Mouse (Mus musculus) hindbrain, embryonic 12.5 days (tissue): ENCODE data around the gene Atxn7l1. TPM values are rescaled to one million over a fixed set of nuclear protein-coding genes. Genes with fewer than 3 reads are reported as not detected.
A peak's percentile ranks its signal among the peaks of the same experiment; 100 is the strongest.

ENCODE experiments used
- ATAC-seq: fragments of 200-750 bp; cut with Nextera tagmentation; 2 replicates; pipeline ENCODE4 v1.8.0; 2017; ENCODE audit warnings: moderate TSS enrichment; ENCODE audit not compliant: low FRiP score
- H3K27ac ChIP-seq: fragments of 300-500 bp; sonication (generic); 2 replicates; pipeline ENCODE4 v1.5.1; 2016; ENCODE audit warnings: mild to moderate bottlenecking
- H3K27me3 ChIP-seq: fragments of 300-500 bp; sonication (generic); 2 replicates; pipeline ENCODE4 v1.6.1; 2016; ENCODE audit warnings: mild to moderate bottlenecking
- H3K36me3 ChIP-seq: fragments of 300-500 bp; sonication (generic); 2 replicates; pipeline ENCODE4 v1.6.1; 2016; ENCODE audit warnings: mild to moderate bottlenecking
- H3K4me1 ChIP-seq: fragments of 300-500 bp; sonication (generic); 2 replicates; pipeline ENCODE4 v1.6.1; 2016
- H3K4me2 ChIP-seq: fragments of 300-500 bp; sonication (generic); replicated peaks from 2 replicates; pipeline ENCODE4 v1.6.1; 2016; ENCODE audit warnings: mild to moderate bottlenecking
- H3K4me3 ChIP-seq: fragments of 300-500 bp; sonication (generic); 2 replicates; pipeline ENCODE4 v1.5.1; 2016; ENCODE audit warnings: mild to moderate bottlenecking
- H3K9ac ChIP-seq: fragments of 300-500 bp; sonication (generic); 2 replicates; pipeline ENCODE4 v1.6.1; 2016; ENCODE audit warnings: mild to moderate bottlenecking, moderate library complexity
- H3K9me3 ChIP-seq: fragments of 300-500 bp; sonication (generic); replicated peaks from 2 replicates; pipeline ENCODE4 v1.6.1; 2016; ENCODE audit warnings: mild to moderate bottlenecking
- WGBS: fragments of 180-500 bp; shearing (Covaris S2); methylation state at CpG from one replicate; pipeline ENCODE4 v1.1.7; 2016; 5-methylcytosine and 5-hydroxymethylcytosine counted together
- polyA plus RNA-seq: library from polyadenylated mRNA; unstranded; fragments of >200 nt; fragmentation: Nextera tagmentation; extraction: Ambion mirVana; gene quantifications from 2 replicates; pipeline ENCODE4 v1.2.1, GENCODE M21; 2016

Gene Atxn7l1
- polyA plus RNA-seq, 1 experiment from 2014 or later = 18.4 TPM

DNA sequence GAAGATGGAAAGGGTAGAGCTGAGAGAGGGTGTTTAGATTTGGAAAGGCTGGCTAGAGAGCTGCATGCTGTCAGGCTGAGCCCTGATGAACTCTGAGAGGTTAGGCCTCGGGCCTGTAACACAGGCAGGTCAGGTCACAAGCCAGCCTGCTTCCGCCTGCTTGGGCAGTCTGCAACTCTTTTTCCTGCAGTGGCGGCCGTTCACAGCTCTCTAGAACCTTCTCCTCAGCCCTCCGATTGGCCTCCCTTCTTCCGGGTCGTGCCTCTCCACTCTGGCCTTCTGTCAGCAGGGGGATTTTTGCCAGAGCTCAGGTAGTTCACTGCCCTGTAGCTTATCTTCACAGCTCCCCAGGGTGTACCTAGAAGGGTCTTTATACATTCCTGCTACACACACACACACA is 26.7 kb downstream of the Atxn7l1 start:
- peaks cover 39% of the 10 kb centered on the region for H3K4me1 ChIP-seq
- H3K27ac ChIP-seq = no peak overlapping the region
- H3K4me3 ChIP-seq = no peak overlapping the region
- 61% methylated on average over 7 of the region's 7 CpGs for WGBS
- H3K27me3 ChIP-seq = no peaks in the 10 kb centered on the region
- H3K9ac ChIP-seq = no peak overlapping the region
- H3K4me2 ChIP-seq = no peak overlapping the region
- no peak for ATAC-seq
- no peaks in the 10 kb centered on the region for H3K9me3 ChIP-seq
- H3K36me3 ChIP-seq = no peaks in the 10 kb centered on the region

GRCm38 (mm10) chr12:33174675-33175357 is 27.3 kb downstream of the Atxn7l1 start:
- no peaks in the 10 kb centered on the region for H3K36me3 ChIP-seq
- 66% methylated on average over 10 of the region's 10 CpGs for WGBS
- H3K27ac ChIP-seq = no peak overlapping the region
- H3K27me3 ChIP-seq = no peaks in the 10 kb centered on the region
- no peak for ATAC-seq
- no peak overlapping the region for H3K9ac ChIP-seq
- no peak overlapping the region for H3K4me3 ChIP-seq
- no peak overlapping the region for H3K4me2 ChIP-seq
- H3K9me3 ChIP-seq = no peaks in the 10 kb centered on the region
- peaks cover 39% of the 10 kb centered on the region for H3K4me1 ChIP-seq

DNA sequence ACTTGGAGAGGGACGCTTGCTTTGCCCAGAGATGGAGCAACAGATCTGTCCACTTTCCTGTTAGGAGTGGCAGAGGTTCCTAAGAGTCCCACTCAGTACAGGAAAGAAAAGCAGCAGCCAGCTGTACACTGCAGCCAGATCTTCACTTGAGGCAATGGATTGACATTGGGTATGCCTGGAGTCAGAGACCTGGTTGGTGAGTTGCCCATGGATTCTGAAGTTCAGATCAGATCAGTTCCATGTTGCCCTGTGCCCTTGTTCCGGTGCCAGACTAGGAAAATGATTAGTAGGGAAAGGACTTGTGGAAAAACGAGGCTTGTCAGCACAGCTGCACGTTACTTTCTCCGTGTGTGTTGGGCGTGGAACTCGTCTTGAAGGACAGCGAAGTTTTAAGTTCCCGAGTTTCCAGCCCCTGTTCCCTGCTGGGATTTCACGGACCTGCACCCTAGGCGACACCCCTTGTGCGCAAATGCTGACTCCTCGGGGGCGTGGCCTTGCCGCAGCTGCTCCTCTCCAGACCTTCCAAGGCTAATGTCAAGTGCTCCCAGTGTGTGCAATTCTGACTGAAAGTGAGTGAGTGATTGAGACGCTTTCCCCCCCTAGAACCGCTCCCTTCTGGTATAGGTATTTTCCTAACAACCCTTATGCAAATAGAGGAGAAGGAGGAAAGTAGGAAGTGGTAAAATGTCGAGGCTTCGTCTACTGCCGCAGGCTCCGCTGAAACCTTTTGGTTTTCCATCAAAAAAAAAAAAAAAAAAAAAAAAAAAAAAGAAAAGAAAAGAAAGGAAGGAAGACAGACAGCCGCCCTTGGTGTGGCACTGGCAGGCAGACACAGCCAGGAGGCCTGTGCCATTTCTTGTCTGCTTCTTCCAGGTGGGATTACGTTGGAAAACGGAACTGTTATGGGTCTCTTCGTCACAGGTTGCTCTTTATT is 28.4 kb downstream of the Atxn7l1 start:
- H3K4me2 ChIP-seq = peak overlapping the region; percentile 43
- H3K4me1 ChIP-seq = peaks cover 39% of the 10 kb centered on the region
- no peak overlapping the region for H3K9ac ChIP-seq
- H3K9me3 ChIP-seq = no peaks in the 10 kb centered on the region
- 5% methylated on average over 25 of the region's 25 CpGs for WGBS
- no peaks in the 10 kb centered on the region for H3K36me3 ChIP-seq
- ATAC-seq = peak; percentile 63
- H3K4me3 ChIP-seq = peak overlapping the region; percentile 11; the same call in 1 of the 2 replicates
- no peaks in the 10 kb centered on the region for H3K27me3 ChIP-seq
- 0 out of 2 replicates have a peak overlapping the region, but pooled peaks have one; percentile 12 for H3K27ac ChIP-seq

- no peak for ATAC-seq
- Histone ChIP-seq H3K4me3 (no peak overlapping the region), H3K4me1 (peaks cover 39% of the 10 kb centered on the region), H3K27ac (no peak overlapping the region), H3K36me3 (no peaks in the 10 kb centered on the region), H3K27me3 (no peaks in the 10 kb centered on the region), H3K9ac (no peak overlapping the region), H3K9me3 (no peaks in the 10 kb centered on the region), H3K4me2 (peak overlapping the region; percentile 43)
- WGBS = 29% methylated on average over 5 of the region's 5 CpGs
Observed at GRCm38 (mm10) chr12:33176555-33176900, 29.0 kb downstream of the Atxn7l1 start.

- ATAC-seq = no peak
- 87% methylated on average over 2 of the region's 2 CpGs for WGBS
- H3K36me3 ChIP-seq = no peaks in the 10 kb centered on the region
- H3K9me3 ChIP-seq = no peaks in the 10 kb centered on the region
- no peak overlapping the region for H3K4me2 ChIP-seq
- no peaks in the 10 kb centered on the region for H3K27me3 ChIP-seq
- no peak overlapping the region for H3K4me3 ChIP-seq
- H3K9ac ChIP-seq = no peak overlapping the region
- peaks cover 23% of the 10 kb centered on the region for H3K4me1 ChIP-seq
- no peak overlapping the region for H3K27ac ChIP-seq
Observed at GRCm38 (mm10) chr12:33180421-33180820, 32.9 kb downstream of the Atxn7l1 start.

DNA sequence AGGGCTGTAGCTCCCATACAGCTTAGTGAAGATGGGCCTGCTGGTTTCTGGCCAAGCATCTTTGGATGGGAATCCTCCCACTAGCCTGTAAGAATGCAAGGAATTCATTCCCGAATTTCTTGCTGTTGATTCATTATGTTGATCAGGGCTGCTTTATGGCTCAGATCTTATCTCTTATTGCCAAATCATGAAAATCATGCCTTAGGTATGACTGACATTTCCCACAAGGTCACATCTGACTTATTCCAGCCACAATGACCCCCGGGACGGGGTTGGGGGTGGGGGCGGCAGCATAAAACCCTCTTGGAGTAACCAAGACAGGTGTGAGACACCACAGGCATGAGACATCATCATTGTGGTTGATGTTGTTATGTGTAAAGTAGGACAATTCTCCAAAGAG is 34.4 kb downstream of the Atxn7l1 start:
- H3K4me2 ChIP-seq = no peak overlapping the region
- H3K36me3 ChIP-seq = no peaks in the 10 kb centered on the region
- 0 out of 2 replicates have a peak, but pooled peaks cover 9% of the 10 kb centered on the region for H3K4me1 ChIP-seq
- H3K4me3 ChIP-seq = no peak overlapping the region
- no peaks in the 10 kb centered on the region for H3K9me3 ChIP-seq
- no peak overlapping the region for H3K27ac ChIP-seq
- no peaks in the 10 kb centered on the region for H3K27me3 ChIP-seq
- no peak overlapping the region for H3K9ac ChIP-seq
- WGBS = 99% methylated on average over 4 of the region's 4 CpGs
- no peak for ATAC-seq

GRCm38 (mm10) chr12:33182428-33183137 is 35.1 kb downstream of the Atxn7l1 start:
- Histone ChIP-seq H3K9me3 (no peaks in the 10 kb centered on the region), H3K27ac (no peak overlapping the region), H3K4me3 (no peak overlapping the region), H3K27me3 (no peaks in the 10 kb centered on the region), H3K36me3 (no peaks in the 10 kb centered on the region), H3K4me1 (0 out of 2 replicates have a peak, but pooled peaks cover 7% of the 10 kb centered on the region), H3K9ac (no peak overlapping the region), H3K4me2 (no peak overlapping the region)
- ATAC-seq = peak; percentile 32; the same call in 1 of the 2 replicates
- WGBS = 75% methylated on average over 11 of the region's 11 CpGs

- Histone ChIP-seq H3K4me1 (0 out of 2 replicates have a peak, but pooled peaks cover 10% of the 10 kb centered on the region), H3K27me3 (no peaks in the 10 kb centered on the region)
- 70% methylated on average over 4 of the region's 4 CpGs for WGBS
Observed at GRCm38 (mm10) chr12:33183138-33183627, 35.7 kb downstream of the Atxn7l1 start.

GRCm38 (mm10) chr12:33184137-33184536 is 36.6 kb downstream of the Atxn7l1 start:
- Histone ChIP-seq H3K4me3 (no peak overlapping the region), H3K9me3 (no peaks in the 10 kb centered on the region), H3K36me3 (no peaks in the 10 kb centered on the region), H3K27ac (no peak overlapping the region), H3K4me2 (no peak overlapping the region), H3K9ac (no peak overlapping the region), H3K27me3 (no peaks in the 10 kb centered on the region), H3K4me1 (0 out of 2 replicates have a peak, but pooled peaks cover 10% of the 10 kb centered on the region)
- WGBS = 98% methylated on average over 3 of the region's 3 CpGs
- ATAC-seq = no peak

More at GRCm38 (mm10) chr12:33183138-33183627, 35.7 kb downstream of the Atxn7l1 start:
- Histone ChIP-seq H3K36me3 (no peaks in the 10 kb centered on the region), H3K4me3 (no peak overlapping the region), H3K27ac (0 out of 2 replicates have a peak overlapping the region, but pooled peaks have one; percentile 40), H3K4me2 (no peak overlapping the region), H3K9ac (no peak overlapping the region), H3K9me3 (no peaks in the 10 kb centered on the region)
- no peak for ATAC-seq

GRCm38 (mm10) chr12:33185046-33185445 is 37.6 kb downstream of the Atxn7l1 start:
- WGBS = 78% methylated on average over 6 of the region's 6 CpGs
- Histone ChIP-seq H3K27me3 (no peaks in the 10 kb centered on the region), H3K4me2 (no peak overlapping the region), H3K9me3 (no peaks in the 10 kb centered on the region), H3K36me3 (no peaks in the 10 kb centered on the region), H3K27ac (no peak overlapping the region), H3K9ac (no peak overlapping the region), H3K4me1 (0 out of 2 replicates have a peak, but pooled peaks cover 10% of the 10 kb centered on the region), H3K4me3 (no peak overlapping the region)
- ATAC-seq = no peak

DNA sequence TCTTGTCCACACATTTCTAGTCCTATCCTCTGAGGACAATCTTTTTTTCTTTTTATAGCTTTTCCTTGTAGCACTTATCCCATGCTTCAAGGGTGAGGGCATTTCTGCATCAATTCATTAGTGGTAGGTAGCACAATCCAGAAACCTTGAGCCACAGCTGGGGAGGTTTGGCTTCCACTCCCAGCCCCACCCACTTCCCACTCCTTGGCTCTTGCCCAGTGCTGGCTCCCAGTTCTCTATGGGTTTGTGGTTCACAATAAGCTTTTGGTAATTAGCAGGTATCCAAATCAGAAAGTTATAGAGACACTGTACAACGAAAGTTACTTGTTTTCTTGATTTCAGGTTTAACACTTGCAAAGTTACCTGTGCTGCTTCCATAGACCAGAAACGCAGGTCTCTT is 38.8 kb downstream of the Atxn7l1 start:
- Histone ChIP-seq H3K36me3 (no peaks in the 10 kb centered on the region), H3K4me2 (no peak overlapping the region), H3K4me3 (no peak overlapping the region), H3K4me1 (peaks cover 12% of the 10 kb centered on the region; the same call in 1 of the 2 replicates), H3K9me3 (no peaks in the 10 kb centered on the region), H3K27ac (no peak overlapping the region), H3K9ac (no peak overlapping the region), H3K27me3 (no peaks in the 10 kb centered on the region)
- 94% methylated on average over 2 of the region's 2 CpGs for WGBS
- ATAC-seq = no peak

DNA sequence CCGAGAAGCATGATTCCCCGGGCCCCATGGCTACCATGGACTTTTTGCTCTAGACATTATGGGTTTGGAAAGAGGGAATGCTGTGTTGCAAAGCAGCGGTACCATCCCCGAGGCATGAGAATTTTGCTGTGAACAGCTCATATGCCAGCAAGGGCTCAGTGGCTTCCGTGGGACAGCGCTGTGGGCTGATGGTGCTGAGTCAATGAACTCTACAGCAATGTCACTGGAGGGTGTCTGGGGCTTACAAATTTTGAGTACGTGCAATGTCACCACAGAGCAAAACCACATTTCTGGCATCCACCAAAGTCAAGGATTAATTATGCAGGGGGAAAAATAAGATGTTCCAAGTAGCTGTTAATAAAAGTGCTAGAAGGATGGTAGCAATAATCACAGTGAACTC is 42.6 kb downstream of the Atxn7l1 start:
- Histone ChIP-seq H3K9me3 (no peaks in the 10 kb centered on the region), H3K27ac (no peak overlapping the region), H3K36me3 (no peaks in the 10 kb centered on the region), H3K9ac (no peak overlapping the region), H3K4me1 (peaks cover 19% of the 10 kb centered on the region), H3K4me2 (no peak overlapping the region), H3K27me3 (no peaks in the 10 kb centered on the region), H3K4me3 (no peak overlapping the region)
- no peak for ATAC-seq
- WGBS = 94% methylated on average over 7 of the region's 7 CpGs
